Mouse (Mus musculus): ENCODE measurements around the gene Phykpl. TPM values are rescaled to one million over a fixed set of nuclear protein-coding genes. Genes with fewer than 3 reads are reported as not detected.
A peak's percentile ranks its signal among the peaks of the same experiment; 100 is the strongest.

The Phykpl gene
- polyA plus RNA-seq, 1 experiment from 2014 or later: 20.6 TPM

DNA sequence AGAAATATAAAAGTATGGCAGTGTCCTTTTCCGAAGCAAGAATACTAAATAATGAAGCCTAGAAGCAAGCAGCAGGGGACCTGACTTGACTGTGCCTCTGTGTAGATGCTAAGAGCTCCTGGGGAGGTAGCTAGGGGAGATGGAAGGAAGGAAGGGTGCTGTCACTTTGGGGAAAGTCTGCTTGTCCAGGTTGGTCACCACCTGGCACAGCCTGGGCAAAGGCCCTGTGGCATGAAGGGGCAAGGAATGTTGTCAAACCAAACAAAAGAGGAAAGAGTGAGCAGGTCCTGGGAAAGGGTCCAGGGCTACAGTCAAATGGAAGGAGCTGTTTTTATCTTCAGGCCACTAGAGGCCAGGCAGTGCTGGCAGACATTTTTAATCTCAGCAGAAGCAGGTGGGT, 2.5 kb downstream of the Phykpl start:
- ATAC-seq (ENCODE audit: insufficient read depth, low FRiP score, low read depth): no peak
- Histone ChIP-seq H3K36me3 (peaks cover 42% of the 10 kb centered on the region), H3K9ac (no peak overlapping the region), H3K9me3 (no peaks in the 10 kb centered on the region), H3K4me3 (replicated peaks) (no peak overlapping the region), H3K27me3 (replicated peaks) (no peaks in the 10 kb centered on the region), H3K27ac (no peak overlapping the region), H3K4me1 (peaks cover 34% of the 10 kb centered on the region), H3K4me2 (no peak overlapping the region)
- WGBS: 89% methylated on average over 1 of the region's 1 CpGs

DNA sequence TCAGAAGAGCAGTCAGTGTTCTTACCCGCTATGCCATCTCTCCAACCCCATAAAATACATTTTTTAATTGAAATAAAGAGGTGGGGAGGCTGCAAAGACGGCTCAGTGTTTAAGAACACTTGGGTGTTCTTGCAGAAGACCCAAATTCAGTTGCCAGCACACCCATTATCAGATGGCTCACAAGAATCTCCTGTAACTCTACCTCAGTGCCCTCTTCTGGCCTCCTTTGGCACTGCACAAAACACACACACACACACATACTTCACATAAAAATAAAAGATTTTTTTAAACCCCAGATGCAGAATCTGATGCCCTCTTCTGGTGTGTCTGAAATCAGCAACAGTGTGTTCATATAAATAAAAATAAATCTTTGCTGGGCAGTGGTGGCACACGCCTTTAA, 4.3 kb downstream of the Phykpl start:
- Histone ChIP-seq H3K9me3 (no peaks in the 10 kb centered on the region), H3K4me2 (no peak overlapping the region), H3K9ac (no peak overlapping the region), H3K36me3 (peaks cover 58% of the 10 kb centered on the region), H3K4me1 (peaks cover 21% of the 10 kb centered on the region), H3K27ac (no peak overlapping the region), H3K27me3 (replicated peaks) (no peaks in the 10 kb centered on the region), H3K4me3 (replicated peaks) (no peak overlapping the region)
- 97% methylated on average over 3 of the region's 3 CpGs for WGBS
- ATAC-seq (ENCODE audit: insufficient read depth, low FRiP score, low read depth): no peak

DNA sequence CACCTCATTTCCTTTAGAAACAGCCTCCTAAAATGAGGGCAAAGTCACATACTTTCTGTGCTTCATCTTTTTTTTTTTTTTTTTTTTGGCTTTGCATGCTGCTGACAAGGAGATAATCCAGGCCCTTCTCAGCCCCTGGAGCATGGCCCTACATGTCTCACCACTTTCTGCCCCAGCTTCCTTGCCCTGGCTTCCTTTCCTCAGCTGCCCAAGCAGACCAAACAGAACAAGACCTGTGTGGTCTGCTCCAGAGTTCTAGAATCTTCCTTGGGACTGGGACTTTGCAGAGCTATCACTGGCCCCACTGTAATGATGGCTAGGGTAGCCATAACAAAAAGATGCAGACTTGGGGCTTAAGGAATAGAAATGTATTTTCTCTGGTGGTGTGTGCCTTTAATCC, 5.4 kb downstream of the Phykpl start:
- Histone ChIP-seq H3K27ac (no peak overlapping the region), H3K4me3 (replicated peaks) (no peak overlapping the region), H3K9ac (no peak overlapping the region), H3K27me3 (replicated peaks) (no peaks in the 10 kb centered on the region), H3K4me1 (peaks cover 19% of the 10 kb centered on the region; the same call in 1 of the 2 replicates), H3K36me3 (peaks cover 63% of the 10 kb centered on the region), H3K4me2 (no peak overlapping the region), H3K9me3 (no peaks in the 10 kb centered on the region)
- no peak for ATAC-seq (ENCODE audit: insufficient read depth, low FRiP score, low read depth)

DNA sequence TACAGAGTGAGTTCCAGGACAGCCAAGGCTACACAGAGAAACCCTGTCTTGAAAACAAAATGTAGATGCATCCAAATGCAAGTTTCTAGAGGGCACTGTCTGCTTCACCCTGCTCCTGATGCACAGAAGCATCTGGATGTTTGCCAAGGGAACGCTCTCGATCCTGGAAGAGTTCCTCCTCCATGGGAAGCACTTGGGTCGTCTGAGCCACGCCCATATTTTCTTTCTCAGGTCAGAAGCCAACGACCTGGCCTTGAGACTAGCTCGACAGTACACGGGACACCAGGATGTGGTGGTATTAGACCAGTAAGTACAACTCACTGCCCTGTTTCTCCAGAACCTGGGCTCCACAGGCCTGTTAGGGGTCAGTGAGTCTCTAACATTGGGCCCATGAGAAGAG, 6.6 kb downstream of the Phykpl start:
- Histone ChIP-seq H3K27me3 (replicated peaks) (no peaks in the 10 kb centered on the region), H3K4me1 (0 out of 2 replicates have a peak, but pooled peaks cover 10% of the 10 kb centered on the region), H3K9ac (no peak overlapping the region), H3K4me3 (replicated peaks) (no peak overlapping the region), H3K36me3 (peaks cover 63% of the 10 kb centered on the region), H3K4me2 (no peak overlapping the region), H3K9me3 (no peaks in the 10 kb centered on the region), H3K27ac (no peak overlapping the region)
- 54% methylated on average over 7 of the region's 7 CpGs for WGBS
- ATAC-seq (ENCODE audit: insufficient read depth, low FRiP score, low read depth): no peak

DNA sequence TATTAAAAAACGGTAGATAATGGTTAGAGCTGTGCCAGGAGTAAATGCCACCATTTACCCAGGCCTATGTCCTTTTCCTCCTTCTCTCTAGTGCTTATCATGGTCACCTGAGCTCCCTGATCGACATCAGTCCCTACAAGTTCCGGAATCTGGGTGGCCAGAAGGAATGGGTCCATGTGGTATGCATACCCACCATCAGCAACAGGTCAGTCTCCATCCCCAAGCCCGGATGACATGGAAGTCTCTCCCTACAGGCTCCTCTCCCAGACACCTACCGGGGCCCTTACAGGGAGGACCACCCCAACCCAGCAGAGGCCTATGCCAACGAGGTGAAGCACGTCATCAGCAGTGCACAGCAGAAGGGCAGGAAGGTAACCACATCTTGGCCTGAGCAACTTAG, 7.4 kb downstream of the Phykpl start:
- no peaks in the 10 kb centered on the region for H3K9me3 ChIP-seq
- no peak for ATAC-seq (ENCODE audit: insufficient read depth, low FRiP score, low read depth)
- 0 out of 2 replicates have a peak, but pooled peaks cover 6% of the 10 kb centered on the region for H3K4me1 ChIP-seq
- no peak overlapping the region for H3K4me3 ChIP-seq (replicated peaks)
- no peak overlapping the region for H3K27ac ChIP-seq
- peaks cover 61% of the 10 kb centered on the region for H3K36me3 ChIP-seq
- H3K4me2 ChIP-seq: no peak overlapping the region
- H3K9ac ChIP-seq: no peak overlapping the region
- WGBS: 88% methylated on average over 7 of the region's 7 CpGs
- H3K27me3 ChIP-seq (replicated peaks): no peaks in the 10 kb centered on the region

DNA sequence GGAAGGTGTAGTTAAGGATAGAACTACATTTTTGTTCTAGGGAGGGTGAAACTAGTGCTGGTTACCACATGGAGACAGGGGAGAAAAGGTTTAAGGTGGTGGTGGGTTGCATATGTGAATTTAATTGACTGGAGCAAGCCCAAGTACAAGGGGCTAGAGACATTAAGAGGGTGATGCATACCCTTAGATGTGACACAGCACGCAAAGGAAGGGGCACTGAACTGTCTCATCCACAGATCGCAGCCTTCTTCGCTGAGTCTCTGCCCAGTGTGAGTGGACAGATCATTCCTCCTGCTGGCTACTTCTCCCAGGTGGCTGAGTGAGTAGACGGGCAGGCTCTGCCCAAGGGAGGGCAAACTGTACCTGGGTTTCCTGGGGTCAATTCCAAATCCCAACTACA, 8.8 kb downstream of the Phykpl start:
- ATAC-seq (ENCODE audit: insufficient read depth, low FRiP score, low read depth): no peak
- Histone ChIP-seq H3K36me3 (peaks cover 61% of the 10 kb centered on the region), H3K27ac (no peak overlapping the region)

DNA sequence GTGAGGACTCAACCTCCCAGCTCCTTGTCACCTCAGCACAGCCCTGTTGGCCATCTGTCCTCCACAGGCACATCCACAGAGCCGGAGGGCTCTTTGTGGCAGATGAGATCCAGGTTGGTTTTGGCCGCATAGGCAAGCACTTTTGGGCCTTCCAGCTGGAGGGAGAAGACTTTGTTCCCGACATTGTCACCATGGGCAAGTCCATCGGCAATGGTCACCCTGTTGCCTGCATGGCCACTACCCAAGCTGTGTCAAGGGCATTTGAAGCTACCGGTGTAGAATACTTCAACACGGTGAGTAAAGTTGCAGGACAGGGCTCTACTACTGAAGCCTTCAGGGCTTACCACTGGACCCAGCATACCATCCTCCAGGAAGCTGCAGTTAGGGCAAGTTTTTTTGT, 9.3 kb downstream of the Phykpl start:
- Histone ChIP-seq H3K27ac (no peak overlapping the region), H3K9ac (no peak overlapping the region), H3K9me3 (no peaks in the 10 kb centered on the region), H3K4me1 (0 out of 2 replicates have a peak, but pooled peaks cover 4% of the 10 kb centered on the region), H3K36me3 (peaks cover 62% of the 10 kb centered on the region), H3K27me3 (replicated peaks) (no peaks in the 10 kb centered on the region), H3K4me2 (no peak overlapping the region), H3K4me3 (replicated peaks) (no peak overlapping the region)
- WGBS: 94% methylated on average over 6 of the region's 6 CpGs
- no peak for ATAC-seq (ENCODE audit: insufficient read depth, low FRiP score, low read depth)

More for the DNA sequence above, 8.8 kb downstream of the Phykpl start:
- Histone ChIP-seq H3K9me3 (no peaks in the 10 kb centered on the region), H3K9ac (no peak overlapping the region), H3K27me3 (replicated peaks) (no peaks in the 10 kb centered on the region), H3K4me1 (0 out of 2 replicates have a peak, but pooled peaks cover 4% of the 10 kb centered on the region), H3K4me2 (no peak overlapping the region), H3K4me3 (replicated peaks) (no peak overlapping the region)
- WGBS: 91% methylated on average over 4 of the region's 4 CpGs

DNA sequence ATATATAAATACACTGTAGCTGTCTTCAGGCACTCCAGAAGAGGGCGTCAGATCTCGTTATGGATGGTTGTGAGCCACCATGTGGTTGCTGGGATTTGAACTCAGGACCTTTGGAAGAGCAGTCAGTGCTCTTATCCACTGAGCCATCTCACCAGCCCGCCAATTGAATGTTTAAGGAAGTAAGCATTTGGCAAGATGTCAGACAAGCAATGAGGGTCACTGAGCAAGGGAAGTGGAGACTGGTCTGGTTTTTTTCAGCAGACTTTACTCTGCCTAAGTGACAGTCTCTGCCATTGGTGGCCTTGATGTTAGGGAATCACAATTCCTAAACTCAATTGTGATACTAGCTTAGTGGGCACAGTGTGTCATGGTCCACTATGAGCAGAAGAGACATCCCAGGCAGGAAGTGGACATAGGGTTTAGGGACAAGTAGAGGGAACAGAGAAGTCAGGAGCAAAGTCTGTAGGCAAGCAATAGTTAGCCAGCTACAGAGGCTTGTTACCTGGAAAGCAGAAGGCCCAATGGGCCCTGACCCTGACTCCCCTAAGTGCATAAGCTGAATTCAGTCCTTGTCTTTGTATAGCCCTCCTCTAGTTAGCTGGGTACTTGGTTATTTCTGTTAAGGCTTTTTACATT, 10.3 kb downstream of the Phykpl start:
- no peak overlapping the region for H3K27ac ChIP-seq
- peaks cover 63% of the 10 kb centered on the region for H3K36me3 ChIP-seq
- no peak overlapping the region for H3K9ac ChIP-seq
- H3K4me1 ChIP-seq: 0 out of 2 replicates have a peak, but pooled peaks cover 4% of the 10 kb centered on the region
- no peak overlapping the region for H3K4me3 ChIP-seq (replicated peaks)
- no peaks in the 10 kb centered on the region for H3K9me3 ChIP-seq
- no peak overlapping the region for H3K4me2 ChIP-seq
- ATAC-seq (ENCODE audit: insufficient read depth, low FRiP score, low read depth): no peak
- H3K27me3 ChIP-seq (replicated peaks): no peaks in the 10 kb centered on the region
- 57% methylated on average over 3 of the region's 3 CpGs for WGBS

DNA sequence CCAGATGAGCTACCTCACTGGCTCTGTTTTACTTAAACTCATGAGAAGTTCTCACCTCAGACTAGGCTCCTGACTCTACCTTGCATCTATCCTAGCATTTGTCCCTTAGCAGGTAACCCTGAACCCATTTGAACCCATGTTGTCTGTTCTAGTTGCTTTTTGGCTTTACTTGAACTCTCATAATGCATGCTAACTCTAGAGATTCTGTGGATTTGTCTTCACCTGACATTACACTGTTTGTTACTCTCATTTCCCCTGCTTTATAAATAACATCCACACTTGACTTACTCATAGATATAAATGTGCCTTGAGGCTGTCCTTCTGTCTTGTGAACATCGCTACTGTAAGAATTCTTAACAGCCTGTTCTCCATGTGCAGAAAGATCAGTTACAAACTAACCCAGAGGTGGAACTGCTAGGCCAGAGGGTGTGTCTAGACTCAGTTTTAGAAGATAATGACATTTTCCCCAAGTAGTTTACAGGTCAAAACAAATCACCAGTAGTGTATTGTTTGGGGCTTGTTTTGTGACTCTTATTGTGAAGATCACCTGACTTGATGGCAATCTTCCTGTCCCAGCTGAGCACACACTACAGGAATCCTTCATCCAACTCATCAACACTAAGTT, 11.0 kb downstream of the Phykpl start:
- 92% methylated on average over 1 of the region's 1 CpGs for WGBS
- H3K27ac ChIP-seq: no peak overlapping the region
- H3K9me3 ChIP-seq: no peaks in the 10 kb centered on the region
- no peaks in the 10 kb centered on the region for H3K27me3 ChIP-seq (replicated peaks)
- H3K36me3 ChIP-seq: peaks cover 69% of the 10 kb centered on the region
- H3K4me3 ChIP-seq (replicated peaks): no peak overlapping the region
- H3K9ac ChIP-seq: no peak overlapping the region
- ATAC-seq (ENCODE audit: insufficient read depth, low FRiP score, low read depth): no peak
- H3K4me1 ChIP-seq: 0 out of 2 replicates have a peak, but pooled peaks cover 4% of the 10 kb centered on the region
- no peak overlapping the region for H3K4me2 ChIP-seq

DNA sequence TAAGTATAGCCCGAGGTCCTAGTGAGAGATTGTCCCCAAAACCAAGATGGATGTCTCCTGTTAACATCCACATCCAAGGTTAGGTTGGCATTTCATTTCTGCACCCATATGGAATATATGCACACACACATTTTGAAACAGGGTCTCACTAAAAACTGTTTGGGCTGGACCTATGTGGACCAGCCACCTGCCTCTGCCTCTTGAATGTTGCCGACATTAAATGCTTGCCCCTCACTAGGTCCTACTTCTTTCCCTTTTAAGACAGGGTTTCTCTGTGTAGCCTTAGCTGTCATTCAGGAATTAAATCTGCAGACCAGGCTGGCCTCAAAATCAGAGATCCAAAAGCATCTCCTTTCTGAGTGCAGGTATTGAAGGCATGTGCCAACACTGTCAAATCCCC, 13.0 kb downstream of the Phykpl start:
- peaks cover 11% of the 10 kb centered on the region; the same call in 1 of the 2 replicates for H3K4me1 ChIP-seq
- no peak overlapping the region for H3K27ac ChIP-seq
- H3K4me3 ChIP-seq (replicated peaks): no peak overlapping the region
- WGBS: 61% methylated on average over 2 of the region's 2 CpGs
- no peak for ATAC-seq (ENCODE audit: insufficient read depth, low FRiP score, low read depth)
- H3K27me3 ChIP-seq (replicated peaks): no peaks in the 10 kb centered on the region
- no peak overlapping the region for H3K9ac ChIP-seq
- no peaks in the 10 kb centered on the region for H3K9me3 ChIP-seq
- H3K4me2 ChIP-seq: no peak overlapping the region
- H3K36me3 ChIP-seq: peaks cover 74% of the 10 kb centered on the region

DNA sequence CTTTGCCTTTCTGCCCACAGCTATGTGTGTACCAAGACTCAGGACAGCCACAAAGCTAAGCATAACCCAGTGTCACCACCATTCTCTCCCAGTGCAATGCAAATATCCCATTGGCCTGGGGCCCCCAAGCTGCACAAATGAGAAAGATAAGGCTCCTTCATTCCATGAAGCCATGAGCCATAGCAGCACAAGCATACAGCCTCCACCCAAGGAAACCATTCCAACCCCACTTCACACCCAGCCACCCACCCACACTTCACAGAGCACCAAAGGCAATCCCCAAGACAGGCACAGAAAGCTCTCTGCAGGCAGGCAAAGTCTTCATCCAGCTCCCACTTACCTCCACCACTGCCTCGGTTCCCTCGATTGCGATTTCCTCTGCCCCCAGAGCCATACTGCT, 17.7 kb downstream of the Phykpl start:
- Histone ChIP-seq H3K9me3 (no peaks in the 10 kb centered on the region), H3K36me3 (peaks cover 75% of the 10 kb centered on the region), H3K4me2 (no peak overlapping the region), H3K4me3 (replicated peaks) (no peak overlapping the region), H3K9ac (no peak overlapping the region), H3K27me3 (replicated peaks) (no peaks in the 10 kb centered on the region), H3K4me1 (peaks cover 34% of the 10 kb centered on the region), H3K27ac (no peak overlapping the region)
- WGBS: 88% methylated on average over 3 of the region's 3 CpGs
- no peak for ATAC-seq (ENCODE audit: insufficient read depth, low FRiP score, low read depth)

DNA sequence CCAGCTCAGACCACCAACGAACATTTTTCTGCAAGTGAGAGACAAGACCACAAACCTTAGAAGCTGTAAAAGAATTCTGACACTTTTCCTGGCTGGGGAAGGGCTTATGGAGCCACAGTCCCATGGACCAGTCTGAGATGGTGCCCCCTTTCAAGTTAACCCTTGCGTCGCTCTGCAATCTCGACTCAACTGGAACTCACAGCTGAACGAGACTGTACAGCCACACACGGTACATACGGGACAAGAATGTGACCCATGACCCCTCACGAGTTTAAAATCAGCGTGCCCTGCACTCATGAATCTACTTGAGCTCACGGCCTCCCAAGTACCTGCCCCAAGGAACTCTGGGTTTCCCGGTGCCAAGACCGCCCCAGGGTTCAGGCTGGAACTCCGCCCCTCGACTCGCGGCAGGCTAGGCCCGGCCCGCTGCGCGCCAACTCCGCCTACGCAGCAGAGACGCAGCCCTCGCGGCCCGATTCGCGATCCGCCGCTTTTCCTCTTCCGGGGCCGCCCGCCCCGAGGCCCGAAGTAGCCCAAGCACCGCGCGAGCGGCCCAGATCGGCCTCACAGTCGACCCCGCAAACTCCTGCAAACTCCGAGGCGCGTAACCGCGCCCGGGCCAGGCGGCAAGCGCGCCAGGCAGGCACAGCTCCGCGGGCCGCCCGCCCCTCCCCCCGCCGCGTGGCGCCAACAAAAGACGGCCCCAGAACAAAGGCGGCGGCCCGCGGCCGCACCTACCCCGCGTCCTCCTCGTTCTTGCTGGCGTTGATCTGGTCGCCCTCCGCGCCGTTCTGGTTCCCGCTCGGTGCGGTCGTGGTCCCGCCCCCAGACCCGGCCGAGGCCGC, 21.3 kb downstream of the Phykpl start:
- H3K9me3 ChIP-seq: no peaks in the 10 kb centered on the region
- peak; percentile 81 for ATAC-seq (ENCODE audit: insufficient read depth, low FRiP score, low read depth)
- peak overlapping the region; percentile 96 for H3K4me3 ChIP-seq (replicated peaks)
- H3K4me2 ChIP-seq: peak overlapping the region; percentile 78
- H3K27ac ChIP-seq: peak overlapping the region; percentile 95
- H3K4me1 ChIP-seq: peaks cover 38% of the 10 kb centered on the region
- H3K36me3 ChIP-seq: peaks cover 39% of the 10 kb centered on the region
- H3K9ac ChIP-seq: peak overlapping the region; percentile 98
- WGBS: under 1% methylated on average over 80 of the region's 81 CpGs
- no peaks in the 10 kb centered on the region for H3K27me3 ChIP-seq (replicated peaks)

Measured in stomach, embryonic 15.5 days (tissue).